25 mouse cellular contexts compared by ENCODE assay signal in the genomic region with DNA sequence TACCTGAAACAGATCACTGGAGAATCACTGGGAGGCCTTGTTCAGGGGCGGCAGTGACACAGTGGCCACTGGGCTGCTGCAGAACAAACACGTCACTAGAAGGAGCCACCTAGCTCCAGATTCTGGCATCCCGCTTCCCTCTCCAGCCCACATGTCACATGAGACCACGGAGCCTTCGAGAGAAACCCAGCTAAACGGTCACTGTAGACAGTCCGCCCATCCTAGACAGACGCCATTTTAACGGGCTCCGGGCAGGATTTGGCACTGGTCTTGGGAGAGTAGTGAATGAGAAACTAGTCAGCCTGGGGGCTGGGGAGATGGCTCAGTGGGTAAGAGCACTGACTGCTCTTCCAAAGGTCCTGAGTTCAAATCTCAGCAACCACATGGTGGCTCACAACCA. TPM values are rescaled to one million over a fixed set of nuclear protein-coding genes. Genes with fewer than 3 reads are reported as not detected.
DNase-seq lines count a peak whose midpoint lies in the region; ATAC-seq and TF ChIP-seq lines count a peak whose summit lies in the region.
"Had no signal": no experiment of that assay in that cellular context is flagged by ENCODE, and none has a peak within 500 bp of the region (broad histone marks: within the 10 kb centered on the region; RNA-seq: fewer than 3 reads in every experiment).

No protein-coding gene starts in this region.

- no peak overlapping the region for H3K9ac ChIP-seq in intestine, embryonic 15.5 days

- H3K36me3 ChIP-seq in E14TG2a.4 (ENCODE audit: insufficient read depth, low read length) = no peaks in the 10 kb centered on the region
- H3K36me3 ChIP-seq in limb, embryonic 10.5 days = peaks cover 18% of the 10 kb centered on the region
- no peaks in the 10 kb centered on the region for H3K36me3 ChIP-seq in intestine, embryonic 15.5 days

- H3K27ac ChIP-seq in limb, embryonic 10.5 days = peak overlapping the region; percentile 17; the same call in 1 of the 2 replicates
- H3K27ac ChIP-seq in intestine, embryonic 15.5 days = no peak overlapping the region

- no peak for ATAC-seq in intestine, embryonic 15.5 days
- ATAC-seq: activated CD4-positive, CD25-positive, alpha-beta regulatory T cell, adult 4 months; CD4-positive, CD25-positive, alpha-beta regulatory T cell, adult 4 months; Patski had no signal

- DNase-seq in R1 (ENCODE audit: low read depth, low spot score) = peak; percentile 53
- peak; percentile 64 for DNase-seq in ZHBTc4 (ENCODE audit: low read depth, low spot score)
- no peak for DNase-seq in limb, embryonic 10.5 days (ENCODE audit: low spot score)
- no peak for DNase-seq in thymus, postnatal 10 days (ENCODE audit: low spot score in 2 of 2)
- DNase-seq in gastrocnemius, postnatal 4 days (ENCODE audit: low spot score in 2 of 2) = no peak
- DNase-seq in spleen, postnatal 36 days (ENCODE audit: low spot score in 2 of 2) = no peak
- DNase-seq: adrenal gland, adult 2 months; adrenal gland, adult 8-10 months; adrenal gland, postnatal 10 days; adrenal gland, postnatal 14 days; adrenal gland, postnatal 25 days; adrenal gland, postnatal 36 days; B cell, adult 2 months; cerebellum, adult 11 months; cerebellum, adult 11-12 months; cerebellum, adult 18-20 months; cerebellum, adult 2 months; cerebellum, adult 8-10 months had no signal

- H3K9me3 ChIP-seq in E14TG2a.4 (ENCODE audit: low read length) = no peaks in the 10 kb centered on the region
- H3K9me3 ChIP-seq in limb, embryonic 10.5 days (replicated peaks) = no peaks in the 10 kb centered on the region
- no peaks in the 10 kb centered on the region for H3K9me3 ChIP-seq in intestine, embryonic 15.5 days
- H3K9me3 ChIP-seq: G1E had no signal

- no peak for TF ChIP-seq CTCF in E14TG2a.4 (conservative IDR thresholded peaks at IDR 0.05; ENCODE audit: low read length)

- peak overlapping the region; percentile 20; the same call in 1 of the 2 replicates for H3K4me3 ChIP-seq in E14TG2a.4 (replicated peaks; ENCODE audit: low read length)
- H3K4me3 ChIP-seq in limb, embryonic 10.5 days = no peak overlapping the region
- no peak overlapping the region for H3K4me3 ChIP-seq in intestine, embryonic 15.5 days (replicated peaks)

- H3K27me3 ChIP-seq in E14TG2a.4 (ENCODE audit: insufficient read depth, low read length) = no peaks in the 10 kb centered on the region
- H3K27me3 ChIP-seq in limb, embryonic 10.5 days (ENCODE audit: low read depth, poor library complexity, severe bottlenecking) = no peaks in the 10 kb centered on the region
- no peaks in the 10 kb centered on the region for H3K27me3 ChIP-seq in intestine, embryonic 15.5 days (replicated peaks)
- H3K27me3 ChIP-seq: CH12.LX, Patski had no signal

- WGBS in limb, embryonic 10.5 days = 93% methylated on average over 10 of the region's 10 CpGs
- WGBS in intestine, embryonic 15.5 days = 93% methylated on average over 10 of the region's 10 CpGs

- peaks cover 63% of the 10 kb centered on the region for H3K4me1 ChIP-seq in E14TG2a.4 (replicated peaks; ENCODE audit: low read depth, low read length)
- peaks cover 13% of the 10 kb centered on the region for H3K4me1 ChIP-seq in limb, embryonic 10.5 days
- H3K4me1 ChIP-seq in intestine, embryonic 15.5 days (replicated peaks) = no peaks in the 10 kb centered on the region

- no peak overlapping the region for H3K4me2 ChIP-seq in intestine, embryonic 15.5 days (replicated peaks)

RNA-seq across cellular contexts. Expression of a gene that starts 19.9 kb away (rescaled TPM):
- polyA plus RNA-seq in limb, embryonic 10.5 days (2016; fragmentation: Nextera tagmentation; extraction: Ambion mirVana) = 56.9 and 61.0 TPM in 2 replicates
- polyA plus RNA-seq in intestine, embryonic 15.5 days (2015; fragmentation: Nextera tagmentation; extraction: Ambion mirVana) = 70.8 and 78.1 TPM in 2 replicates
- 10 to 100 TPM; 62.7 to 66.9 TPM for total RNA-seq in gastrocnemius, postnatal 4 days (2021)

RNA-seq across cellular contexts. Expression of a gene that starts 26.4 kb away (rescaled TPM):
- 22.0 and 25.8 TPM in 2 replicates for polyA plus RNA-seq in limb, embryonic 10.5 days (2016; fragmentation: Nextera tagmentation; extraction: Ambion mirVana)
- polyA plus RNA-seq in intestine, embryonic 15.5 days (2015; fragmentation: Nextera tagmentation; extraction: Ambion mirVana) = 17.1 and 18.4 TPM in 2 replicates
- total RNA-seq in gastrocnemius, postnatal 4 days (2021) = 1 to 10 TPM; 7.2 to 8.2 TPM

RNA-seq across cellular contexts. Expression of a gene that starts 42.4 kb away (rescaled TPM):
- polyA plus RNA-seq in limb, embryonic 10.5 days (2016; fragmentation: Nextera tagmentation; extraction: Ambion mirVana) = 1.7 and 2.6 TPM in 2 replicates
- polyA plus RNA-seq in intestine, embryonic 15.5 days (2015; fragmentation: Nextera tagmentation; extraction: Ambion mirVana) = 4.3 and 5.6 TPM in 2 replicates
- 1 to 10 TPM; 2.7 to 4.0 TPM for total RNA-seq in gastrocnemius, postnatal 4 days (2021)
- total RNA-seq: CH12.LX, G1E had no signal
- polyA plus RNA-seq: G1E had no signal

Comparison
In these comparisons a context has a peak if more than half of its experiments do, and no peak if none do; other contexts are left out.
1. DNase-seq: peak in R1 (single experiment) and ZHBTc4 (single experiment); none in limb, embryonic 10.5 days (single experiment), thymus, postnatal 10 days (0 of 2), gastrocnemius, postnatal 4 days (0 of 2) and spleen, postnatal 36 days (0 of 2).